Mouse (Mus musculus) forebrain, embryonic 14.5 days (tissue): ENCODE measurements around the gene Mrgpra1. TPM values are rescaled to one million over a fixed set of nuclear protein-coding genes. Genes with fewer than 3 reads are reported as not detected.
"Not testable (repeated sequence)": the region's sequence is repeated elsewhere in the genome, so short reads cannot be mapped to it uniquely, and the experiment has no call there.

Experiments
- ATAC-seq: fragments of 200-750 bp; cut with Nextera tagmentation; 2 replicates; pipeline ENCODE4 v1.8.0; 2017; ENCODE audit warnings: mild to moderate bottlenecking, moderate library complexity
- DNase-seq: peaks from one replicate; pipeline ENCODE4 v3.0.0-alpha.2; 2015; ENCODE audit warnings: low spot score
- H3K27ac ChIP-seq: fragments of 300-500 bp; sonication (generic); 2 replicates; pipeline ENCODE4 v1.5.1; 2014; ENCODE audit warnings: low read depth, mild to moderate bottlenecking, control low read depth, low read length, moderate library complexity
- H3K27me3 ChIP-seq: fragments of 300-500 bp; sonication (generic); replicated peaks from 2 replicates; pipeline ENCODE4 v1.6.1; 2014; ENCODE audit warnings: low read length, control low read depth, mixed read lengths; ENCODE audit not compliant: control insufficient read depth, insufficient read depth
- H3K36me3 ChIP-seq: fragments of 300-500 bp; sonication (generic); 2 replicates; pipeline ENCODE4 v1.6.1; 2014; ENCODE audit warnings: low read length, control low read depth; ENCODE audit not compliant: control insufficient read depth, insufficient read depth
- H3K4me1 ChIP-seq: fragments of 300-500 bp; sonication (generic); 2 replicates; pipeline ENCODE4 v1.6.1; 2014; ENCODE audit warnings: antibody characterized with exemption, low read length, control low read depth; ENCODE audit not compliant: control insufficient read depth, insufficient read depth
- H3K4me2 ChIP-seq: fragments of 300-500 bp; sonication (generic); 2 replicates; pipeline ENCODE4 v1.6.1; 2014; ENCODE audit warnings: mild to moderate bottlenecking, control low read depth, low read length
- H3K4me3 ChIP-seq: fragments of 300-500 bp; sonication (generic); 2 replicates; pipeline ENCODE4 v1.5.1; 2014; ENCODE audit warnings: low read depth, low read length, control low read depth
- H3K9ac ChIP-seq: fragments of 300-500 bp; sonication (generic); 2 replicates; pipeline ENCODE4 v1.6.1; 2014; ENCODE audit warnings: mild to moderate bottlenecking, low read length, control low read depth, moderate library complexity
- H3K9me3 ChIP-seq: fragments of 300-500 bp; sonication (generic); replicated peaks from 2 replicates; pipeline ENCODE4 v1.6.1; 2016; ENCODE audit warnings: low read length, control low read depth, mixed read lengths; ENCODE audit not compliant: control insufficient read depth
- WGBS: fragments of 180-500 bp; shearing (Covaris S2); extraction: QIAGEN DNeasy Blood & Tissue Kit; methylation state at CpG from one replicate; pipeline ENCODE4 v1.1.7; 2014; 5-methylcytosine and 5-hydroxymethylcytosine counted together
- polyA plus RNA-seq: library from polyadenylated mRNA; unstranded; fragments of >200 nt; fragmentation: Nextera tagmentation; extraction: Ambion mirVana; gene quantifications from 2 replicates; pipeline ENCODE4 v1.2.1, GENCODE M21; 2014

Gene Mrgpra1
- polyA plus RNA-seq = not detected in 2 replicates

DNA sequence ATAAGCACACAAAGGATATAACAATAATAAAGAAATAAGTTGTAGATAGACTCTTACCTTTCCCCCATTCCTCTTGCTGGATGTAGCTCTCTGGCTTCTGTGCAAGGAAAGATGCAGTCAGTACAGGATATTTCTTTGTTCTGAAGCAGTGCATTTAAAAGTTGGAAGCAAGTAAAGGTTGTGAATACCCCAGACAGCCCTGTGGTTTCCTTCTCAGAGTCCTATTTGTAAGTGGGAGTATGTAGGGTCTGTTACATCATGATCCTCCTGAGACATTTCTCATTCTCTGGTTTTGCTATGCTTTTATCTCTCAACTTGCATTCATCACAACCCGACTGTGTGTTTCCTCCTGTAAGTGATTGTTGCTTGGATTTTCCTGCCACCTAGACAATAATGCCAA is at the start of gene Mrgpra1:
Mrgpra1 (minus strand) TSS at position 101 of the 400 bp plus-strand sequence.
- Histone ChIP-seq H3K4me2 (no peak within 1 kb of the TSS), H3K4me1 (no peaks in the 10 kb centered on the region), H3K36me3 (no peaks in the 10 kb centered on the region), H3K9me3 (0 out of 2 replicates have a peak, but pooled peaks cover 15% of the 10 kb centered on the region), H3K9ac (no peak within 1 kb of the TSS), H3K27ac (no peak within 1 kb of the TSS), H3K4me3 (no peak within 1 kb of the TSS), H3K27me3 (no peaks in the 10 kb centered on the region)
- DNase-seq = no peak
- ATAC-seq = no peak
- WGBS = 74% methylated on average over 1 of the region's 1 CpGs

DNA sequence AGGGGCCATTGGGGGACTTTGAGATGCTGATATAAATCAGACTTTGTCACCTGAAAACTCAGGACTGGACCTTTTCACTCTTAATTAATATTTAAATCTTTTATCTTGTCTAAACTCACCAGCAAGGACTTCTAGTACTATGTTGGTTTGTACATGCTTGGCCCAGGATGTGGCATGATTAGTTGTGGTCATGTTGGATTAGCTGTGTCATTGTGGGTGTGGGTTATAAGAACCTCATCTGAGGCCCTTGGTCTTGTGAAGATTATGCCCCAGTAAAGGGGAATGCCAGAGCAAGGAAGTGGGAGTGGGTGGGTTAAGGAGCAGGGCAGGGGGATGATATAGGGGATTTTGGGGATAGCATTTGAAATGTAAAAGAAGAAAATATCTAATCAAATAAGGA is 47.1 kb upstream of the Mrgpra1 start:
- no peak for ATAC-seq

DNA sequence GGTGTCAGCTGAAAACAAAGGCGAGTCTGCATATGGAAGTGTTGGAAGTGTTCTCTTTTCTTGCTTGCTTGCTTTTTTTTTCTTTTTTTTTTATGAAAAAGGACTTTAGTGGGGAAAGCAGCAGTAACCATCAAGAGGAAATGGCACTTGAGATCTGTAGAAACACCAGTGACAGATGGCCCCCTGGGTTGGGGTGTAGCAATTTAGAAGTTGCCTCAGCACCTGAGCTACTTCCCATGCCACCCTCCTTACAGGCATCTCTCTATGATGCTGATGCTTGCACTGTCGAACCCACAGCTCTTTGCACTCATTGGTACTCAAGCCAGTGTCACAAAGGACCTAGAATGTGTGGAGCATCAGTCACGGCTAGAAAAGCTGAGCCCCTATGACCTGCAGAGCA is 5.6 kb downstream of the Mrgpra1 start:
- peaks cover 7% of the 10 kb centered on the region; the same call in 1 of the 2 replicates for H3K9me3 ChIP-seq
- no peak overlapping the region for H3K9ac ChIP-seq
- H3K4me2 ChIP-seq = no peak overlapping the region
- ATAC-seq (no peak), DNase-seq (no peak)
- no peaks in the 10 kb centered on the region for H3K27me3 ChIP-seq
- 66% methylated on average over 3 of the region's 3 CpGs for WGBS
- H3K36me3 ChIP-seq = no peaks in the 10 kb centered on the region
- no peaks in the 10 kb centered on the region for H3K4me1 ChIP-seq
- H3K4me3 ChIP-seq = no peak overlapping the region
- no peak overlapping the region for H3K27ac ChIP-seq

More for the DNA sequence above, 47.1 kb upstream of the Mrgpra1 start:
- no peak overlapping the region for H3K27ac ChIP-seq
- H3K4me1 ChIP-seq = no peaks in the 10 kb centered on the region
- no peaks in the 10 kb centered on the region for H3K9me3 ChIP-seq
- H3K4me2 ChIP-seq = no peak overlapping the region
- no peak overlapping the region for H3K4me3 ChIP-seq
- H3K27me3 ChIP-seq = no peaks in the 10 kb centered on the region
- H3K36me3 ChIP-seq = no peaks in the 10 kb centered on the region
- no peak for DNase-seq
- no peak overlapping the region for H3K9ac ChIP-seq

DNA sequence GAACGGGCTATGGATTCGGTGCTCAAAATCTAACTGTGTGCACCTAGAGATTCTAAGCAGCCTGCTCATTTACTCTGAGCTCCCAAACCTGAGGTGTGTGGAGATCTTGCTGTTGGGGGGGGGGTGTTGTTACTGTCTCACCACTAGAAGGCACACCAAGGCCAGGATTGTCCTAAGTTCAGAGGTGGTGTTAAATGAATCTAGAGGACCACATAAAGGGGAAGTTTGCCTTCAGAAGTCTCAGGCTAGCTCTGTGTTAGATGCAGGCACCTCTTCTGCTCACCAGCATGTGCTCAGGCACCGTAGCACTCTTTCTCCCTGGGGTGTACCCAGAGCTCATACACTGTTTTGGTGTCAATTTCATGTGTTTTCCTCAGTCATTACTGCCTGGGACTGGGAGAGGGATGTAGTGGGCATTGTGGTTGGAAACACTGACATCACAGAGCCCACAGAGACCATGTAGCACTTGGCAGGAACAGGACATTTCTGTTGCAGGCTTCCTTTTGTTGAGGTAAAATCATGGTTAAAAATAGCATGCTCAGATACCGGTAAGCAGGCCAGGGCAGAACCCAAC is 8.0 kb downstream of the Mrgpra1 start:
- Histone ChIP-seq H3K4me3 (no peak overlapping the region), H3K4me1 (no peaks in the 10 kb centered on the region), H3K27me3 (no peaks in the 10 kb centered on the region), H3K9ac (no peak overlapping the region), H3K4me2 (no peak overlapping the region), H3K9me3 (peaks cover 7% of the 10 kb centered on the region; the same call in 1 of the 2 replicates), H3K36me3 (no peaks in the 10 kb centered on the region), H3K27ac (no peak overlapping the region)
- DNase-seq (no peak), ATAC-seq (no peak)
- 85% methylated on average over 4 of the region's 4 CpGs for WGBS

DNA sequence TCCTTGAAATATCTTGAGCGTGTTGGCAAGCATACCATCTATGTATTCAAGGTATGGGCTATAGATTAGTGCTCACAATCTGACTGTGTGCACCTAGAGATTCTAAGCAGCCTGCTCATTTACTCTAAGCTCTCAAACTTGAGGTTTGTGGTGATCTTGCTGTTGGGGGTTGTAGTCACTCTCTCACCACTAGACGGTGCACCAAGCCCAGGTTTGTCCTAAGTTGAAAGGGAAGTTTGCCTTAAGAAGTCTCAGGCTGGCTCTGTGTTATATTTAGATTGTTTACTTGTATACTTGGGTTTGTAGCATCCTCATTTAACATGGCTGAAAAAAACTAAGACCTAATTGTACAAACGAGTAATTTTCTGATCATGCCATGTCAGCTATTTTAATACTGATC is 12.2 kb downstream of the Mrgpra1 start:
- H3K27ac ChIP-seq, H3K36me3 ChIP-seq, H3K27me3 ChIP-seq, H3K4me2 ChIP-seq, H3K4me1 ChIP-seq, H3K9ac ChIP-seq, H3K9me3 ChIP-seq, DNase-seq, ATAC-seq, H3K4me3 ChIP-seq: not testable (repeated sequence)
- WGBS = 79% methylated on average over 3 of the region's 3 CpGs

DNA sequence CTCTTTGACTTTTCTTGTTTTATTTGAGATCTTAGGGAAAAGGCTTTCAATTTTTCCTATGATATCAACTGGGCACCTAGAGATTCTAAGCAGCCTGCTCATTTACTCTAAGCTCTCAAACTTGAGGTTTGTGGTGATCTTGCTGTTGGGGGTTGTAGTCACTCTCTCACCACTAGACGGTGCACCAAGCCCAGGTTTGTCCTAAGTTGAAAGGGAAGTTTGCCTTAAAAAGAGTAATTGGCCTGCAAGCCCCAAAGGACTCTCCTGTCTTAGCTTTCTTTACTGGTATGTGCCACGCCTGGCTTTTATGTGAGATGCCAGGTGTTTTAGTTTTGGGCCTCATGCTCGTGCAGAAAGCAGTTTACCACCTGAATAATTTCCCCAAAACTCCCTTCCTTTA is 12.7 kb downstream of the Mrgpra1 start:
- not testable (repeated sequence) for H3K27me3 ChIP-seq, H3K4me2 ChIP-seq, ATAC-seq, H3K4me1 ChIP-seq, H3K36me3 ChIP-seq, DNase-seq, H3K27ac ChIP-seq, H3K9ac ChIP-seq, H3K9me3 ChIP-seq, H3K4me3 ChIP-seq
- WGBS = 75% methylated on average over 3 of the region's 3 CpGs

DNA sequence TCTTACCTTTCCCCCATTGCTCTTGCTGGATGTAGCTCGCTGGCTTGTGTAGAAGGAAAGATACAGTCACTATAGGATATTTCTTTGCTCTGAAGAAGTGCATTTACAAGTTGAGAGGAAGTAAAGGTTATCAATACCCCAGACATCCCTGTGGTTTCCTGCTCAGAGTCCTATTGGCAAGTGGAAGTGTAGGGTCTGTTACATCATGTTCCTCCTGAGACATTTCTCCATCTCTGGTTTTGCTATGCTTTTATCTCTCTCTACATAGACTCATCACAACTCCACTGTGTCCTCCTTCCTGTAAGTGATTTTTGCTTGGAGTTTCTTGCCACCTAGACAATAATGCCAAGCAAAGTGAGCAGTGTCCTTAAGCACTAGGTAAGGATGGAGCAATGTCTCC is 35.7 kb downstream of the Mrgpra1 start:
- no peaks in the 10 kb centered on the region for H3K27me3 ChIP-seq
- peaks cover 9% of the 10 kb centered on the region; the same call in 1 of the 2 replicates for H3K9me3 ChIP-seq
- no peak overlapping the region for H3K9ac ChIP-seq
- H3K4me3 ChIP-seq = no peak overlapping the region
- H3K27ac ChIP-seq = no peak overlapping the region
- H3K36me3 ChIP-seq = no peaks in the 10 kb centered on the region
- 53% methylated on average over 1 of the region's 1 CpGs for WGBS
- DNase-seq (no peak), ATAC-seq (no peak)
- no peaks in the 10 kb centered on the region for H3K4me1 ChIP-seq
- no peak overlapping the region for H3K4me2 ChIP-seq

DNA sequence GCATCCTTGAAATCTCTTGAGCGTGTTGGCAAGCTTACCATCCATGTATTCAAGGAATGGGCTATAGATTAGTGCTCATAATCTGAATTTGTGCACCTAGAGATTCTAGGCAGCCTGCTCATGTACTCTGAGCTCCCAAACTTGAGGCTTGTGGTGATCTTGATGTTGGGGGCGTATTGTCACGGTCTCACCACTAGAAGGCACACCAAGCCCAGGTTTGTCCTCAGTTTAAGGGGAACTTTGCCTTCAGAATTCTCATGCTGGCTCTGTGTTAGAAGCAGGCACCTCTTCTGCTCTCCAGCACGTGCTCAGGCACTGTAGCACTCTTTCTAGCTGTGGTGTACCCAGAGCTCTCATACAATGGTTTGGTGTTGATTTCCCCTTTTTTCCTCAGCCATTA is 41.8 kb downstream of the Mrgpra1 start:
- no peaks in the 10 kb centered on the region for H3K4me1 ChIP-seq
- H3K36me3 ChIP-seq = no peaks in the 10 kb centered on the region
- DNase-seq = no peak

DNA sequence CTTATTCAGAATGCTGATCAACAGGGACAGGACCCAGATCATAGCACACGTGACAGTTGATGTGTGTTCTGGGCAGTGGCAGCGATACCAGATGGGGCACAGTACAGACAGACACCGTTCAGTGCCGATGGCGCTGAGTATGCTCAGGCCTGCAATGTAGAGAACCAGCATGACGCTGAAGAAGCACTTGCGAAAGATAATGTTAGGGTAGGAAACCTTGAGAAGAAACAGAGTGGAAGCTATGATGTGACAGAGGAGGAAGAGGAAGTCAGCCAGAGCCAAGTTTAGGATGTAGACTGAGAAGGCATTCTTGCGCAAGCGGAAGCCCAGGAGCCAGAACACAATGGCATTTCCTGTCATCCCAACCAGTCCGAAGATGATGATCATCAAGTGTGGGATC is 44.2 kb downstream of the Mrgpra1 start:
- Histone ChIP-seq H3K9me3 (0 out of 2 replicates have a peak, but pooled peaks cover 16% of the 10 kb centered on the region), H3K36me3 (no peaks in the 10 kb centered on the region), H3K4me1 (no peaks in the 10 kb centered on the region), H3K27me3 (no peaks in the 10 kb centered on the region), H3K9ac (no peak overlapping the region), H3K4me3 (no peak overlapping the region), H3K27ac (no peak overlapping the region), H3K4me2 (no peak overlapping the region)
- 93% methylated on average over 10 of the region's 10 CpGs for WGBS
- DNase-seq (no peak), ATAC-seq (no peak)

More for the DNA sequence above, 41.8 kb downstream of the Mrgpra1 start:
- peaks cover 16% of the 10 kb centered on the region; the same call in 1 of the 2 replicates for H3K9me3 ChIP-seq
- H3K9ac ChIP-seq = no peak overlapping the region
- no peak overlapping the region for H3K27ac ChIP-seq
- 40% methylated on average over 4 of the region's 4 CpGs for WGBS
- no peak for ATAC-seq
- no peak overlapping the region for H3K4me2 ChIP-seq
- no peak overlapping the region for H3K4me3 ChIP-seq
- H3K27me3 ChIP-seq = no peaks in the 10 kb centered on the region
